Mouse (Mus musculus) hindlimb bud, embryonic 11.5 days (tissue): Measurements from ENCODE around the gene Gm47996.

Experiments used
- DNase-seq: peaks from one replicate; pipeline ENCODE4 v3.0.0-alpha.2; 2012; ENCODE audit warnings: low read depth, low spot score; ENCODE audit errors: extremely low spot score

The Gm47996 gene

GRCm38 (mm10) chr1:151245165-151245564 is 35.2 kb downstream of the Gm47996 start:
- DNase-seq = no peak

- DNase-seq = no peak
Observed at GRCm38 (mm10) chr1:151245846-151246245, 35.9 kb downstream of the Gm47996 start.

GRCm38 (mm10) chr1:151250109-151250508 is 40.2 kb downstream of the Gm47996 start:
- DNase-seq = no peak

- DNase-seq = no peak
Observed at GRCm38 (mm10) chr1:151250529-151251193, 40.7 kb downstream of the Gm47996 start.

- DNase-seq = no peak
Observed at GRCm38 (mm10) chr1:151251194-151252010, 41.5 kb downstream of the Gm47996 start.

GRCm38 (mm10) chr1:151255422-151255821 is 45.5 kb downstream of the Gm47996 start:
- DNase-seq = no peak

GRCm38 (mm10) chr1:151258090-151258954 is 48.4 kb downstream of the Gm47996 start:
- DNase-seq = no peak

GRCm38 (mm10) chr1:151259061-151259460 is 49.1 kb downstream of the Gm47996 start:
- DNase-seq = no peak
